Mouse (Mus musculus) thymus, adult 2 months (tissue): ENCODE data around the gene Ublcp1. TPM values are rescaled to one million over a fixed set of nuclear protein-coding genes. Genes with fewer than 3 reads are reported as not detected.

Experiments used
- DNase-seq: peaks from one replicate; pipeline ENCODE4 v3.0.0; 2021
- H3K27ac ChIP-seq: fragments of 200-500 bp; 2 replicates; pipeline ENCODE4 v1.5.1; 2012; ENCODE audit warnings: low read length, control low read depth; ENCODE audit not compliant: control insufficient read depth, insufficient read depth
- H3K27me3 ChIP-seq: fragments of 200-500 bp; 2 replicates; pipeline ENCODE4 v1.6.1; 2012; ENCODE audit warnings: mild to moderate bottlenecking, low read length, moderate library complexity, mixed read lengths; ENCODE audit not compliant: control insufficient read depth, insufficient read depth
- H3K36me3 ChIP-seq: fragments of 200-500 bp; 2 replicates; pipeline ENCODE4 v1.6.1; 2012; ENCODE audit warnings: mild to moderate bottlenecking, low read length, moderate library complexity; ENCODE audit not compliant: control insufficient read depth, insufficient read depth
- H3K4me1 ChIP-seq: fragments of 200-500 bp; replicated peaks from 2 replicates; pipeline ENCODE4 v1.6.1; 2012; ENCODE audit warnings: low read length; ENCODE audit not compliant: control insufficient read depth, insufficient read depth
- H3K4me3 ChIP-seq: fragments of 200-500 bp; 2 replicates; pipeline ENCODE4 v1.5.1; 2012; ENCODE audit warnings: mild to moderate bottlenecking, low read length, control low read depth, moderate library complexity; ENCODE audit not compliant: control insufficient read depth, insufficient read depth
- CTCF ChIP-seq: fragments of 200-500 bp; IDR thresholded peaks from 2 replicates; pipeline ENCODE4 v1.5.1; 2012; ENCODE audit warnings: mild to moderate bottlenecking, control low read depth, low read length, moderate library complexity, borderline replicate concordance; ENCODE audit not compliant: control insufficient read depth, poor library complexity, insufficient read depth; ENCODE audit errors: extremely low read depth
- POLR2A ChIP-seq: fragments of 200-500 bp; IDR thresholded peaks from 2 replicates; pipeline ENCODE4 v1.6.1; 2012; ENCODE audit warnings: mild to moderate bottlenecking, low read length, control low read depth, moderate library complexity; ENCODE audit not compliant: control insufficient read depth, poor library complexity, insufficient read depth; ENCODE audit errors: extremely low read depth
- WGBS: fragments of 180-500 bp; shearing (Covaris S2); methylation state at CpG from one replicate; pipeline ENCODE4 v1.1.7; 2018; 5-methylcytosine and 5-hydroxymethylcytosine counted together
- polyA plus RNA-seq: library from polyadenylated mRNA; depleted of rRNA; stranded (reverse); fragments of >200 nt; gene quantifications from 2 replicates; pipeline ENCODE4 v1.2.3, GENCODE M21; 2012

Gene Ublcp1
- polyA plus RNA-seq, 1 experiment = 10.7 TPM

- Histone ChIP-seq H3K4me3 (no peak overlapping the region), H3K4me1 (peaks cover 3% of the 10 kb centered on the region; the same call in 1 of the 2 replicates), H3K36me3 (no peaks in the 10 kb centered on the region), H3K27ac (no peak overlapping the region), H3K27me3 (no peaks in the 10 kb centered on the region)
- 83% methylated on average over 2 of the region's 2 CpGs for WGBS
- no peak for DNase-seq
- TF ChIP-seq CTCF = no peak
- TF ChIP-seq POLR2A = no peak
Observed at GRCm38 (mm10) chr11:44514666-44515065, 44.4 kb upstream of the Ublcp1 start.

- TF ChIP-seq POLR2A (no peak), CTCF (no peak)
- Histone ChIP-seq H3K4me3 (no peak overlapping the region), H3K4me1 (no peaks in the 10 kb centered on the region), H3K27me3 (no peaks in the 10 kb centered on the region), H3K27ac (no peak overlapping the region), H3K36me3 (no peaks in the 10 kb centered on the region)
- DNase-seq = no peak
- WGBS = 80% methylated on average over 2 of the region's 2 CpGs
Observed at GRCm38 (mm10) chr11:44513026-44513422, 42.7 kb upstream of the Ublcp1 start.

GRCm38 (mm10) chr11:44512044-44513025 is 42.0 kb upstream of the Ublcp1 start:
- no peak overlapping the region for H3K4me3 ChIP-seq
- TF ChIP-seq POLR2A (no peak), CTCF (no peak)
- H3K27ac ChIP-seq = no peak overlapping the region
- H3K4me1 ChIP-seq = no peaks in the 10 kb centered on the region
- WGBS = 90% methylated on average over 14 of the region's 14 CpGs
- H3K27me3 ChIP-seq = no peaks in the 10 kb centered on the region
- H3K36me3 ChIP-seq = no peaks in the 10 kb centered on the region
- no peak for DNase-seq

GRCm38 (mm10) chr11:44510371-44510770 is 40.1 kb upstream of the Ublcp1 start:
- DNase-seq = no peak
- 98% methylated on average over 7 of the region's 7 CpGs for WGBS
- no peak overlapping the region for H3K4me3 ChIP-seq
- TF ChIP-seq CTCF (no peak), POLR2A (no peak)
- H3K4me1 ChIP-seq = no peaks in the 10 kb centered on the region
- no peak overlapping the region for H3K27ac ChIP-seq
- H3K27me3 ChIP-seq = no peaks in the 10 kb centered on the region
- no peaks in the 10 kb centered on the region for H3K36me3 ChIP-seq

GRCm38 (mm10) chr11:44509906-44510305 is 39.6 kb upstream of the Ublcp1 start:
- WGBS = 87% methylated on average over 2 of the region's 2 CpGs
- no peak for DNase-seq
- TF ChIP-seq CTCF (no peak), POLR2A (no peak)

GRCm38 (mm10) chr11:44508876-44509275 is 38.6 kb upstream of the Ublcp1 start:
- 95% methylated on average over 4 of the region's 4 CpGs for WGBS
- Histone ChIP-seq H3K4me1 (no peaks in the 10 kb centered on the region), H3K27ac (no peak overlapping the region), H3K27me3 (no peaks in the 10 kb centered on the region), H3K4me3 (no peak overlapping the region), H3K36me3 (no peaks in the 10 kb centered on the region)
- DNase-seq = no peak
- TF ChIP-seq CTCF = no peak
- no peak for TF ChIP-seq POLR2A

More at GRCm38 (mm10) chr11:44509906-44510305, 39.6 kb upstream of the Ublcp1 start:
- H3K27ac ChIP-seq = no peak overlapping the region
- no peak overlapping the region for H3K4me3 ChIP-seq
- no peaks in the 10 kb centered on the region for H3K4me1 ChIP-seq
- H3K27me3 ChIP-seq = no peaks in the 10 kb centered on the region
- H3K36me3 ChIP-seq = no peaks in the 10 kb centered on the region
